Mouse (Mus musculus) kidney, postnatal 25 days (tissue): Measurements from ENCODE around the gene Bco1.

Source experiments
- DNase-seq, 2 experiments: peaks; one replicate each; pipeline ENCODE4 v3.0.0; 2021; ENCODE audit warnings: mixed read lengths in 2 of 2

Bco1 gene

DNA sequence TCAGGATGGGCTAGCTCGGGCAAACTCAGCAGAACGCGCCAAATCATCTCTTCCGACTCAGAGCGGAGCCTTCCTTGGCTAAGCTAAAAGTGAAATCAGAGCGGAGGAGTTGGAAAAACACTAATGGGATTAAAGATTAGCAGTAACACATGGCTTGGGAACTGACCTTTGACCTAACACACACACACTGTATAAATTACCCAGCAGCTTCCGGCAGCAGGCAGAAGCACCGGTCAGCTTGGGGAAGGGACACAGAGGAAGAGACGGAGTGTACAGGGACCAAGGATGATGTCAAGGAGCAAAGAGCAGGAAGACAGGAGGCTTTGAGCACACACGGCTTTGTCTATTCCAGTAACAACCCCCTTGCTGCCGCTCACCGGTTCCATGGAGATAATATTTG lies at the start of gene Bco1:
Gene Bco1 (plus strand): TSS at position 208 of the 400 bp plus-strand sequence.
- peak; percentile 64 to 80 for DNase-seq

DNA sequence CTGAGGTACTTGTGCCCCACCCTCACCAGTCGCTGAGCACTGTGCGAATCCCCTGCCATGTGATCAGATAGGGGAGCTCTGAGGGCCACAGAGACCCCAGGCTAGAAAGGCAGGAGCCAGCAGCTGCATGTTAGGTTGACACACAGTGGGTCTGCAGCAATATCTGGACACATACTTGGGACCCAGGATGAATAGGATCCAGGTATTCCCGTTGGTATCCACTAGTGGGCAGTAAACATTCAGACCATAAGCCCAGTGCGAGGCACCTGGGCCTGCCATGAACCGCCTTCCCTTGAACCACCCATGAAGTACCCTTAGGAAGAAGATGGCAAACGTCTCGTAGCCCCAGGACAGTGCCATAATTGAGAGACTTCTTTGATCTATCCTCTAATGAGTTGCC lies 46.2 kb upstream of the Bco1 start:
- no peak for DNase-seq

GRCm38 (mm10) chr8:117050763-117051162 lies 44.9 kb upstream of the Bco1 start:
- DNase-seq: no peak

GRCm38 (mm10) chr8:117051316-117051715 lies 44.3 kb upstream of the Bco1 start:
- no peak for DNase-seq

GRCm38 (mm10) chr8:117053135-117054079 lies 42.2 kb upstream of the Bco1 start:
- peak; percentile 48 to 53 for DNase-seq

DNA sequence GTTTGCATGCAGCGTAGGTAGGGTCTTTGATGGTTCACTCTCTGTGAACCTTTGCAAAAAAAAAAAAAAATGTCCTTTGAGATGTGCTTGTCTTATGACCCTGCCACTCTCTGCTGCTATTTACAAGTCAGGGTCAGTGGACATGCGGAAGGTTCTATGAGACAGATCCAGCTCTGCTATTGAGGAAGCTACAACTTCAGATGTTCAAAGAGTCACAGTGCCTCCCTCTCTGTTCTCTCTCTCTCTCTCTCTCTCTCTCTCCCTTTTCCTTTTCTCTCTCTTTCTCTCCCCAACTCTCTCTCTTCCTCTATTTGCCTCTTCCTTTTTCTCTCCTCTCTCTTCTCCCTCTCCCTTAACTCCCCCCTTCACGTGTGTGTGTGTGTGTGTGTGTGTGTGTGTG lies 41.5 kb upstream of the Bco1 start:
- no peak for DNase-seq

DNA sequence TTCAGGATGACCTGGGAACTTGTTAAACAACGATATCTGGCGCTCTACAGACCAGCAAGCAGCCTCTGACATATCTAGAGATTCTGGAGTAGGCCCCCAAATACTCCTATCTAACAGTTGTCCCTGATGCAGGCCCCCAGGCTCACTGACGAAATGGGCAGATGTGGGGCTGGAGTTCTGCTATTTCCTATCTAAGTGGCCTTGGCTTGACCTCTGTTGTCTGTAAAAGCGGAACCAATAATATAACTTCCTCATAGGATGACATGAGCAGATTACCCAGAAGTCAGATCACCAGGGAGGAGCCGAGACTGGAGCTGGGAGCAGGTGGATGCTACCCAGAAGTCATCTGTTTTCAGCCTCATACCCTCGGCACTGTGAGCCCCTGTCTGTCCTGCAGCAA lies 40.6 kb upstream of the Bco1 start:
- DNase-seq: no peak

GRCm38 (mm10) chr8:117059021-117059420 lies 36.6 kb upstream of the Bco1 start:
- DNase-seq: no peak

- DNase-seq: peak in 1 of 2 experiments; percentile 11
These were observed 35.3 kb upstream of the Bco1 start for GRCm38 (mm10) chr8:117060306-117060705.

GRCm38 (mm10) chr8:117061180-117061880 lies 34.3 kb upstream of the Bco1 start:
- DNase-seq: no peak

GRCm38 (mm10) chr8:117066955-117067354 lies 28.7 kb upstream of the Bco1 start:
- no peak for DNase-seq

DNA sequence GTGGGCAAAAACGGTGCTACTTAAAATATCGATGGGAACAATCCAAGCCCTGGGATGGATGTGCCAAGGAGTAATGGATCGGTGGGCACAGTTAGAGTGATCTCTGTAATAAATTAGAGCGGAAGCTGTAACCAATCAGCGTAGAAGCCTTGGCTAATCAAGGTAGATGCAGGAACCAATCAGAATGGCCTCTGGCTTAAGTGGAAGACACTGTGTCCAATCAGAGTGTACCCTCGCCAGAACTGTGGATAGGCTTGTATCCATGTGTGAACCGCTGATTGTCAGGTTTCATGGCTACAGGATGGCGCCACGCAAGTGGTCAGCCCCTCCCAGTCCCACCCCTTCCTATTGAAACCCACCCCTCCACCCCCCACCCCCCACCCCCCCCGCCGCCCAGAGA lies 28.3 kb upstream of the Bco1 start:
- no peak for DNase-seq

GRCm38 (mm10) chr8:117068294-117068693 lies 27.4 kb upstream of the Bco1 start:
- DNase-seq: no peak

DNA sequence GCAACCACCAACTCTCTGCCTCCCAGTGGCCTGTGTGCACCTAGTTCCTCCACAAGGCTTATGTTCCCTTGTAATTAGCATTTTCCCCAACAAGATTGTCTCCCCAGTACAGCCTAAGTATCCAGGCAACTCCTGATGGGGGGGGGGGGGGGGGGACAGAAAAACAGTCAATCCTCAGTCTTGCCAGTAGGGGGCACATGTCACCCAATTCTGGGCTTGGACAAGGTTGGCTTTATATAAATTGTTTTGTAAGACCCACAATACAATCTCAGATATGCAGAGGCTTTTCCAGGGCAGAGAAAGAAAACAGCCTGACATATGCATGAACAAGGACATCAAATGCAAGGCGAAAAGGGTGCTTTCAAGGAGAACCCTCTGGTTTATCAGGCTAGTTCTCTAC lies 25.9 kb upstream of the Bco1 start:
- no peak for DNase-seq

DNA sequence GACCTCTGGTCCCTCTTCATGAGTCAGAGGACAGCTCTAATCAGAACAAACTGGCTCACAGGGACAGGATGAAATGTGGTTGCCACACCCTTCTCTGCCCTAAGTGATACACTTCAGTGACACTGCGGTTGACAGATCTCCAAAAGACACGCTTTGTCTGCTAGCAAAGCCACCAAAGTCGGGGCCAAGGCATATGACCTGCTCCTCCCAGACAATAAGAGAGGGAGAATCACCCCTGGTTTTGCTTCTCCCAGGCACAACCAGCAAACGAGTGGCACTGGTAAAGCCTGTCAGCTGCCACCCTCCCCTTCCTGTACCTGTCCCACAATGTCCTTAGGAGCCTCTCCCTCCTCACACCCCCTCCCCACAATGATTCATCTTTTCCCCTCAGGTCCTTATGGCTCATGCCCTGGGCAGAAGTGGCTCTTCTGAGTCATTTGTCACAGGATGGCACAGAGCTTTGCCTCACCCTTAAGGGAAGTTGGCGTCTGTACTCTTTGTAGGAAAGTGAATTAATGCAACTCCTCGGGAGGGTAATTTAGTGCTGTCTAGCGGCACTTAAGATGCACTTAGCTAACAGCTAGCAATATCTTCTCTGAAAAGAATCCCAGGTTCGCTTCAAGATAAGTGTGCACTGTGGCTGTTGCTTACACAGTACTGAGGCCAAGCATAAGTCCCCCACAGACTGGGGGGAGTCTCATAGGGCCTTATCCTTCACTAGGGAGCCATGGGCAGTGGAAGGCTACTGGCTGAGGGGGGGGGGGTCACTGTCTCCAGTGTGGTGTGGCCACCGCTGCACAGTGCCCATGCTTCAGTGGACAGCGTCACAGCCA lies 21.1 kb upstream of the Bco1 start:
- DNase-seq: no peak

- no peak for DNase-seq
These were observed 17.2 kb upstream of the Bco1 start for GRCm38 (mm10) chr8:117078367-117078926.

DNA sequence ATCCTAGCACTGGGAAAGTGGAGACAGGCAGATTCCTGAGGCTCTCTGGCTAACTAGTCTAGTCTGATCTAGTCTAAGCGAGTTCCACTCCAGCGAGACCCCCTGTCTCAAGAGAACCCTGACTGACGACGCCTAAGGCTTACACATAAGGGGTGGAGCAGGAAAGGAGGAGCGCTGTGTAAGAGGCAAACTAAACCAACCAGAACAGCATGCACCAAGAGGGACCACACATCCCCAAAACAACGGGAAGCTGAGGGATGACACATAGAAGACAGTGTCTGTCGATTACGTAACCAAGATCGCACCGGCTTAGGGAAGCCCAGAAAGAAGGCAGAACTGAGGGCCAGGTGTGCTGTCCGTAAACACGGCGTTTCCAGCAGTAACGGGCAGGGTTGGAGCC lies 16.0 kb upstream of the Bco1 start:
- no peak for DNase-seq

DNA sequence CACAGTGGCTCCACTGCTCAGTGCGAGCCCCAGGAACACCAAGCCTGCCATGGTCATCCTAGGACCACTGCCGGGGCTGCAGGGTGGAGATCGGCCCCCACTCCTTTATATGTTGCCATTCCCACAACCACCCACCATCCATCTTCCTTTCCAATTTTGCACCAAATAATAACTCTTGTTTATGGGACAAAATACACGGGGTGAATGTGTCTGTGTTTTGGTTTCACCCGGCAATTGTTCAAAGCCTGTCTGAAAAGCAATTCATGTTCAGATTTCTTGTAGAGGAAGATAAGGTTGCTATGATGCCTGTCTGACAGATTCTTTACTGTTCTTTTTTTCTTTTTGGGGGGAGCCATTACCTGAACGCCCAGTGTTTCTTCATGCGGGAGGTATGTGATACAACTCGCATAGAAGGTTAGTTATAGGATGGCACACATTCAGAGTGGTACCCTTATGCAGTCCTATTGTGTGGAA lies 13.2 kb upstream of the Bco1 start, which contains the start of gene Pkd1l2:
Gene Pkd1l2 (minus strand): TSS at position 51 of the 474 bp plus-strand sequence.
- no peak for DNase-seq

- no peak for DNase-seq
These were observed 12.6 kb upstream of the Bco1 start for GRCm38 (mm10) chr8:117082947-117083559.

- DNase-seq: peak; percentile 20 to 48
These were observed 10.1 kb upstream of the Bco1 start for GRCm38 (mm10) chr8:117085521-117085920.

DNA sequence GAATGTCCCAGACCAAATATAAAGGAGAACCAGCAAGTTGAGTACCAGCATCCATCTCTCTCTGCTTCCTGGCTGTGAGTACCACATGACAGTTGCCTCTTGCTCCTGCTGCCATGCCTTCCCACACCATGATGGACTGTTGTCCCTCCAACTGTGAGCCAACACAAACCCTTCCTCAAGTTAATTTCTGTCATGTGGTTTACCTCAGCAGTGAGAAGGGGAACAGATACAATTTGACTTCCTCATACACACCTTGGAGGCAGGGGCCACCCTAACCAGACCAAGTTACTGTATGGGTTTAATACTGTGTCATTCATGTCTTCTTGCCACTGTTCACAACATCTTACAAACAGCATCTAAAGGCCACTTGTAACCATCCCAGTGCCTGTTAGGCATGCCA lies 8.6 kb upstream of the Bco1 start:
- no peak for DNase-seq

- no peak for DNase-seq
These were observed 5.9 kb upstream of the Bco1 start for GRCm38 (mm10) chr8:117089802-117090201.
